In genomic region chr6:6870876-6871420, GRCm38 (mm10) we compare ENCODE assay signal across 23 mouse cellular contexts. TPM values are rescaled to one million over a fixed set of nuclear protein-coding genes. Genes with fewer than 3 reads are reported as not detected.
DNase-seq lines count a peak whose midpoint lies in the region; ATAC-seq and TF ChIP-seq lines count a peak whose summit lies in the region.
"Had no signal": no experiment of that assay in that cellular context is flagged by ENCODE, and none has a peak within 500 bp of the region (broad histone marks: within the 10 kb centered on the region; RNA-seq: fewer than 3 reads in every experiment).

No protein-coding gene starts in this region.

- H3K9ac ChIP-seq in midbrain, embryonic 16.5 days (ENCODE audit: low read depth, low read length) = no peak overlapping the region
- peak overlapping the region; percentile 43 for H3K9ac ChIP-seq in embryonic facial prominence, embryonic 11.5 days (replicated peaks; ENCODE audit: low read length)
- H3K9ac ChIP-seq in forebrain, embryonic 16.5 days (replicated peaks; ENCODE audit: low read depth, low read length) = peak overlapping the region; percentile 56
- H3K9ac ChIP-seq in kidney, embryonic 14.5 days (ENCODE audit: low read depth, low read length) = no peak overlapping the region
- H3K9ac ChIP-seq: embryonic facial prominence, embryonic 15.5 days; hindbrain, embryonic 13.5 days; limb, embryonic 15.5 days; neural tube, embryonic 12.5 days had no signal

- TF ChIP-seq POLR2A in olfactory bulb, adult 2 months (IDR thresholded peaks at IDR 0.05; ENCODE audit: insufficient read depth, low read depth, low read length) = no peak

- intact Hi-C loops in gastrocnemius, postnatal 36 days (cut with DNase I) = no loop called here

- H3K4me3 ChIP-seq in midbrain, embryonic 10.5 days = no peak overlapping the region
- no peak overlapping the region for H3K4me3 ChIP-seq in midbrain, embryonic 16.5 days (ENCODE audit: low read depth, low read length)
- peak overlapping the region; percentile 22 for H3K4me3 ChIP-seq in embryonic facial prominence, embryonic 11.5 days (ENCODE audit: low read depth, low read length)
- peak overlapping the region; percentile 42 for H3K4me3 ChIP-seq in forebrain, embryonic 16.5 days (replicated peaks; ENCODE audit: low read length)
- peak overlapping the region; percentile 22 for H3K4me3 ChIP-seq in olfactory bulb, adult 2 months (ENCODE audit: insufficient read depth, low read depth, low read length)
- H3K4me3 ChIP-seq in kidney, embryonic 14.5 days (ENCODE audit: low read length) = no peak overlapping the region
- H3K4me3 ChIP-seq: embryonic facial prominence, embryonic 15.5 days; hindbrain, embryonic 13.5 days; limb, embryonic 15.5 days; neural tube, embryonic 12.5 days had no signal

- H3K9me3 ChIP-seq in midbrain, embryonic 10.5 days (replicated peaks) = no peaks in the 10 kb centered on the region
- no peaks in the 10 kb centered on the region for H3K9me3 ChIP-seq in midbrain, embryonic 16.5 days (replicated peaks; ENCODE audit: control insufficient read depth, low read length, poor library complexity, severe bottlenecking)
- no peaks in the 10 kb centered on the region for H3K9me3 ChIP-seq in embryonic facial prominence, embryonic 11.5 days (replicated peaks; ENCODE audit: control insufficient read depth, low read length)
- H3K9me3 ChIP-seq in forebrain, embryonic 16.5 days (ENCODE audit: control insufficient read depth, low read length) = no peaks in the 10 kb centered on the region
- H3K9me3 ChIP-seq in kidney, embryonic 14.5 days (ENCODE audit: control insufficient read depth, low read length) = no peaks in the 10 kb centered on the region
- H3K9me3 ChIP-seq: embryonic facial prominence, embryonic 15.5 days; hindbrain, embryonic 13.5 days; limb, embryonic 15.5 days; neural tube, embryonic 12.5 days had no signal

- WGBS in midbrain, embryonic 10.5 days = under 1% methylated on average over 7 of the region's 7 CpGs
- WGBS in midbrain, embryonic 16.5 days = 2% methylated on average over 7 of the region's 7 CpGs
- 5% methylated on average over 7 of the region's 7 CpGs for WGBS in embryonic facial prominence, embryonic 11.5 days
- WGBS in forebrain, embryonic 16.5 days = under 1% methylated on average over 7 of the region's 7 CpGs
- WGBS in olfactory bulb, adult 2 months = 9% methylated on average over 7 of the region's 7 CpGs
- WGBS in kidney, embryonic 14.5 days = 2% methylated on average over 7 of the region's 7 CpGs

- H3K27me3 ChIP-seq in midbrain, embryonic 10.5 days (ENCODE audit: low read depth, poor library complexity, severe bottlenecking) = peaks cover 100% of the 10 kb centered on the region
- H3K27me3 ChIP-seq in midbrain, embryonic 16.5 days (ENCODE audit: control insufficient read depth, insufficient read depth, low read depth, low read length) = peaks cover 49% of the 10 kb centered on the region
- H3K27me3 ChIP-seq in embryonic facial prominence, embryonic 11.5 days (ENCODE audit: control insufficient read depth, insufficient read depth, low read length) = peaks cover 46% of the 10 kb centered on the region
- H3K27me3 ChIP-seq in forebrain, embryonic 16.5 days (replicated peaks; ENCODE audit: control insufficient read depth, insufficient read depth, low read length) = peaks cover 43% of the 10 kb centered on the region
- peaks cover 96% of the 10 kb centered on the region for H3K27me3 ChIP-seq in kidney, embryonic 14.5 days (ENCODE audit: control insufficient read depth, insufficient read depth, low read length)

- DNase-seq in midbrain, embryonic 10.5 days (ENCODE audit: low spot score) = peak; percentile 25
- peak; percentile 50 for DNase-seq in embryonic facial prominence, embryonic 11.5 days (ENCODE audit: low spot score)
- DNase-seq in gastrocnemius, postnatal 36 days = no peak
- DNase-seq in right cerebral cortex, adult 2 months (ENCODE audit: low spot score in 2 of 2) = no peak
- DNase-seq: adrenal gland, postnatal 36 days; cerebellum, adult 9-11 months; kidney, adult 18-20 months; kidney, postnatal 14 days; lung, postnatal 10 days; thymus, postnatal 36 days had no signal

- peaks cover 9% of the 10 kb centered on the region for H3K4me1 ChIP-seq in midbrain, embryonic 10.5 days
- no peaks in the 10 kb centered on the region for H3K4me1 ChIP-seq in midbrain, embryonic 16.5 days (ENCODE audit: control insufficient read depth, insufficient read depth, low read length)
- no peaks in the 10 kb centered on the region for H3K4me1 ChIP-seq in embryonic facial prominence, embryonic 11.5 days (ENCODE audit: control insufficient read depth, insufficient read depth, low read length)
- peaks cover 6% of the 10 kb centered on the region for H3K4me1 ChIP-seq in forebrain, embryonic 16.5 days (replicated peaks; ENCODE audit: control insufficient read depth, insufficient read depth, low read length)
- peaks cover 6% of the 10 kb centered on the region for H3K4me1 ChIP-seq in olfactory bulb, adult 2 months (ENCODE audit: control insufficient read depth, insufficient read depth, low read length)
- no peaks in the 10 kb centered on the region for H3K4me1 ChIP-seq in kidney, embryonic 14.5 days (ENCODE audit: control insufficient read depth, insufficient read depth, low read length)
- H3K4me1 ChIP-seq: hindbrain, embryonic 13.5 days; neural tube, embryonic 12.5 days had no signal

- H3K27ac ChIP-seq in midbrain, embryonic 10.5 days (replicated peaks) = no peak overlapping the region
- H3K27ac ChIP-seq in midbrain, embryonic 16.5 days (ENCODE audit: low read length) = no peak overlapping the region
- H3K27ac ChIP-seq in embryonic facial prominence, embryonic 11.5 days (replicated peaks; ENCODE audit: low read depth, low read length) = peak overlapping the region; percentile 47
- peak overlapping the region; percentile 94 for H3K27ac ChIP-seq in forebrain, embryonic 16.5 days (ENCODE audit: low read length)
- H3K27ac ChIP-seq in olfactory bulb, adult 2 months (ENCODE audit: insufficient read depth, low read depth, low read length) = peak overlapping the region; percentile 98
- H3K27ac ChIP-seq in kidney, embryonic 14.5 days (ENCODE audit: low read depth, low read length) = no peak overlapping the region
- H3K27ac ChIP-seq: embryonic facial prominence, embryonic 15.5 days; hindbrain, embryonic 13.5 days; limb, embryonic 15.5 days; neural tube, embryonic 12.5 days had no signal

- no peaks in the 10 kb centered on the region for H3K36me3 ChIP-seq in midbrain, embryonic 10.5 days
- H3K36me3 ChIP-seq in midbrain, embryonic 16.5 days (ENCODE audit: control insufficient read depth, insufficient read depth, low read length) = no peaks in the 10 kb centered on the region
- H3K36me3 ChIP-seq in embryonic facial prominence, embryonic 11.5 days (replicated peaks; ENCODE audit: control insufficient read depth, insufficient read depth, low read depth, low read length) = no peaks in the 10 kb centered on the region
- H3K36me3 ChIP-seq in forebrain, embryonic 16.5 days (ENCODE audit: control insufficient read depth, insufficient read depth) = no peaks in the 10 kb centered on the region
- H3K36me3 ChIP-seq in kidney, embryonic 14.5 days (ENCODE audit: control insufficient read depth, insufficient read depth, low read length) = no peaks in the 10 kb centered on the region
- H3K36me3 ChIP-seq: embryonic facial prominence, embryonic 15.5 days; hindbrain, embryonic 13.5 days; limb, embryonic 15.5 days; neural tube, embryonic 12.5 days had no signal

- no peak for ATAC-seq in midbrain, embryonic 16.5 days
- no peak for ATAC-seq in embryonic facial prominence, embryonic 11.5 days (replicated peaks; ENCODE audit: insufficient number of reproducible peaks, low FRiP score, low TSS enrichment, low read depth)
- no peak for ATAC-seq in forebrain, embryonic 16.5 days
- ATAC-seq in kidney, embryonic 14.5 days (ENCODE audit: low FRiP score, low TSS enrichment) = no peak

- H3K4me2 ChIP-seq in midbrain, embryonic 16.5 days (ENCODE audit: low read length) = no peak overlapping the region
- H3K4me2 ChIP-seq in embryonic facial prominence, embryonic 11.5 days (ENCODE audit: low read depth, low read length) = no peak overlapping the region; the same call in 1 of the 2 replicates
- H3K4me2 ChIP-seq in forebrain, embryonic 16.5 days (ENCODE audit: low read length) = peak overlapping the region; percentile 45
- H3K4me2 ChIP-seq in kidney, embryonic 14.5 days (replicated peaks; ENCODE audit: low read depth, low read length) = no peak overlapping the region
- H3K4me2 ChIP-seq: embryonic facial prominence, embryonic 15.5 days; hindbrain, embryonic 13.5 days; limb, embryonic 15.5 days; neural tube, embryonic 12.5 days had no signal

- no peak for TF ChIP-seq CTCF in olfactory bulb, adult 2 months (IDR thresholded peaks at IDR 0.05; ENCODE audit: insufficient read depth, low read depth, low read length)

RNA-seq across cellular contexts. Expression of gene Dlx6, which starts 7.8 kb away (rescaled TPM):
- 0.48 and 0.79 TPM in 2 replicates for polyA plus RNA-seq in midbrain, embryonic 10.5 days (2016; fragmentation: Nextera tagmentation; extraction: Ambion mirVana)
- polyA plus RNA-seq in midbrain, embryonic 16.5 days (2015; fragmentation: Nextera tagmentation; extraction: Ambion mirVana) = 1.3 and 3.0 TPM in 2 replicates
- polyA plus RNA-seq in embryonic facial prominence, embryonic 11.5 days (2014; fragmentation: Nextera tagmentation; extraction: Ambion mirVana) = 3.2 and 5.1 TPM in 2 replicates
- polyA plus RNA-seq in forebrain, embryonic 16.5 days (2015; fragmentation: Nextera tagmentation; extraction: Ambion mirVana) = 7.2 and 12.6 TPM in 2 replicates
- not detected in 2 replicates for polyA plus RNA-seq in olfactory bulb, adult 2 months (2012; ENCODE audit: insufficient read depth, insufficient read length, low replicate concordance, missing spikeins)
- total RNA-seq in gastrocnemius, postnatal 36 days (2021) = not detected
- polyA plus RNA-seq in kidney, embryonic 14.5 days (2014; fragmentation: Nextera tagmentation; extraction: Ambion mirVana) = not detected in 2 replicates
- total RNA-seq: adrenal gland, postnatal 36 days; gastrocnemius, adult 8-10 months; megakaryocyte-erythroid progenitor cell, adult 5-6 weeks had no signal
- polyA plus RNA-seq: C2C12; heart, postnatal 0 days; hindbrain, embryonic 13.5 days; liver, embryonic 16.5 days; neural tube, embryonic 12.5 days had no signal

RNA-seq across cellular contexts. Expression of gene Dlx5, which starts 10.9 kb away (rescaled TPM):
- 4.5 and 8.9 TPM in 2 replicates for polyA plus RNA-seq in midbrain, embryonic 10.5 days (2016; fragmentation: Nextera tagmentation; extraction: Ambion mirVana)
- polyA plus RNA-seq in midbrain, embryonic 16.5 days (2015; fragmentation: Nextera tagmentation; extraction: Ambion mirVana) = 9.7 and 20.7 TPM in 2 replicates
- 54.5 and 63.8 TPM in 2 replicates for polyA plus RNA-seq in embryonic facial prominence, embryonic 11.5 days (2014; fragmentation: Nextera tagmentation; extraction: Ambion mirVana)
- 74.3 and 75.7 TPM in 2 replicates for polyA plus RNA-seq in forebrain, embryonic 16.5 days (2015; fragmentation: Nextera tagmentation; extraction: Ambion mirVana)
- not detected in 2 replicates for polyA plus RNA-seq in olfactory bulb, adult 2 months (2012; ENCODE audit: insufficient read depth, insufficient read length, low replicate concordance, missing spikeins)
- not detected for total RNA-seq in gastrocnemius, postnatal 36 days (2021)
- polyA plus RNA-seq in kidney, embryonic 14.5 days (2014; fragmentation: Nextera tagmentation; extraction: Ambion mirVana) = 0.14 and 0.34 TPM in 2 replicates
- total RNA-seq: gastrocnemius, adult 8-10 months; megakaryocyte-erythroid progenitor cell, adult 5-6 weeks had no signal
- polyA plus RNA-seq: C2C12 had no signal

Comparison
In these comparisons a context has a peak if more than half of its experiments do, and no peak if none do; other contexts are left out.
1. DNase-seq: peak in midbrain, embryonic 10.5 days (single experiment) and embryonic facial prominence, embryonic 11.5 days (single experiment); none in gastrocnemius, postnatal 36 days (0 of 2) and right cerebral cortex, adult 2 months (0 of 2).
2. H3K27ac ChIP-seq: peak in embryonic facial prominence, embryonic 11.5 days (single experiment), forebrain, embryonic 16.5 days (single experiment) and olfactory bulb, adult 2 months (single experiment); none in midbrain, embryonic 10.5 days (single experiment), midbrain, embryonic 16.5 days (single experiment) and kidney, embryonic 14.5 days (single experiment).
3. H3K4me3 ChIP-seq: peak in embryonic facial prominence, embryonic 11.5 days (single experiment), forebrain, embryonic 16.5 days (single experiment) and olfactory bulb, adult 2 months (single experiment); none in midbrain, embryonic 10.5 days (single experiment), midbrain, embryonic 16.5 days (single experiment) and kidney, embryonic 14.5 days (single experiment).
4. H3K9ac ChIP-seq: peak in embryonic facial prominence, embryonic 11.5 days (single experiment) and forebrain, embryonic 16.5 days (single experiment); none in midbrain, embryonic 16.5 days (single experiment) and kidney, embryonic 14.5 days (single experiment).